Mouse (Mus musculus): ENCODE data around the gene Naaa.

Naaa gene

GRCm38 (mm10) chr5:92239333-92240232, 38.4 kb downstream of the Naaa start:
- no peak for TF ChIP-seq GATA4 (IDR thresholded peaks at IDR 0.05; ENCODE audit: insufficient replicate concordance, low read length)

GRCm38 (mm10) chr5:92234939-92235557, 42.9 kb downstream of the Naaa start:
- no peak for TF ChIP-seq GATA4 (IDR thresholded peaks at IDR 0.05; ENCODE audit: insufficient replicate concordance, low read length)

- TF ChIP-seq GATA4 (IDR thresholded peaks at IDR 0.05; ENCODE audit: insufficient replicate concordance, low read length), result no peak
Observed at GRCm38 (mm10) chr5:92233366-92233765, 44.6 kb downstream of the Naaa start.

- TF ChIP-seq GATA4 (IDR thresholded peaks at IDR 0.05; ENCODE audit: insufficient replicate concordance, low read length), result no peak
Observed at GRCm38 (mm10) chr5:92231836-92232235, 46.1 kb downstream of the Naaa start.

GRCm38 (mm10) chr5:92230306-92230705, 47.7 kb downstream of the Naaa start:
- TF ChIP-seq GATA4 (IDR thresholded peaks at IDR 0.05; ENCODE audit: insufficient replicate concordance, low read length), result no peak

GRCm38 (mm10) chr5:92229514-92229913, 48.5 kb downstream of the Naaa start:
- TF ChIP-seq GATA4 (IDR thresholded peaks at IDR 0.05; ENCODE audit: insufficient replicate concordance, low read length), result no peak

- TF ChIP-seq GATA4 (IDR thresholded peaks at IDR 0.05; ENCODE audit: insufficient replicate concordance, low read length), result no peak
Observed at GRCm38 (mm10) chr5:92228776-92229175, 49.2 kb downstream of the Naaa start.

GRCm38 (mm10) chr5:92227782-92228181, 50.2 kb downstream of the Naaa start:
- TF ChIP-seq GATA4 (IDR thresholded peaks at IDR 0.05; ENCODE audit: insufficient replicate concordance, low read length), result no peak

- TF ChIP-seq GATA4 (IDR thresholded peaks at IDR 0.05; ENCODE audit: insufficient replicate concordance, low read length), result no peak
Observed at GRCm38 (mm10) chr5:92220287-92220902, 57.6 kb downstream of the Naaa start.

GRCm38 (mm10) chr5:92219826-92220225, 58.1 kb downstream of the Naaa start:
- TF ChIP-seq GATA4 (IDR thresholded peaks at IDR 0.05; ENCODE audit: insufficient replicate concordance, low read length), result no peak

GRCm38 (mm10) chr5:92218915-92219793, 58.8 kb downstream of the Naaa start:
- TF ChIP-seq GATA4 (IDR thresholded peaks at IDR 0.05; ENCODE audit: insufficient replicate concordance, low read length), result no peak

GRCm38 (mm10) chr5:92215308-92215707, 62.7 kb downstream of the Naaa start, which contains the start of gene U90926:
TSS of gene U90926 (minus strand) at chr5:92215408.
- TF ChIP-seq GATA4 (IDR thresholded peaks at IDR 0.05; ENCODE audit: insufficient replicate concordance, low read length), result no peak

GRCm38 (mm10) chr5:92212231-92212630, 65.7 kb downstream of the Naaa start:
- TF ChIP-seq GATA4 (IDR thresholded peaks at IDR 0.05; ENCODE audit: insufficient replicate concordance, low read length), result no peak

GRCm38 (mm10) chr5:92210205-92210604, 67.8 kb downstream of the Naaa start:
- no peak for TF ChIP-seq GATA4 (IDR thresholded peaks at IDR 0.05; ENCODE audit: insufficient replicate concordance, low read length)
